ENCODE assay signal across 8 mouse cellular contexts in the genomic region with DNA sequence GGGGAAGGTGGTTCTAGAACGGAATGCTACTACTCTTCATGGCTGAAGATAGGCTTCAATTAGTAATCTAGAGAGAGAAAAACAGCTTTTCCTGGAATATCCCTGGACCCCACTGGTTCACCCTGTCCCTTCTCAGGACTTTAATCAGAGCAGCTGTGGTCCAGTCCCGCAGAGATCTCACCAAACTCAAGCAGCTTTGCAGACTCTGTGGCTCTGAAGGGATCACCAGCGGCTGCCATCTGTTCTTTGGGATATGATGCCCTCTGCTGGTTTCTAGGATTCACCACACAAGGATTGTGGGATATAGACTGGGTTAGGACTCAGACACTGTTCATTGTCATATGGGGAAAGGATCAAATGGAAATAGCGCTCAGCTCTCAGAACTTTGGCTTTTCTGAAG. TPM values are rescaled to one million over a fixed set of nuclear protein-coding genes. Genes with fewer than 3 reads are reported as not detected.
A peak's percentile ranks its signal among the peaks of the same experiment; 100 is the strongest.
DNase-seq lines count a peak whose midpoint lies in the region; ATAC-seq lines count a peak whose summit lies in the region.

No protein-coding gene starts in this region.

- no peak overlapping the region for H3K27ac ChIP-seq in forebrain, embryonic 10.5 days
- H3K27ac ChIP-seq in forebrain, embryonic 16.5 days (ENCODE audit: low read length), result no peak overlapping the region
- H3K27ac ChIP-seq in neural tube, embryonic 15.5 days (replicated peaks), result no peak overlapping the region
- H3K27ac ChIP-seq in embryonic facial prominence, embryonic 10.5 days (replicated peaks), result no peak overlapping the region

- no peak for ATAC-seq in forebrain, embryonic 16.5 days
- no peak for ATAC-seq in neural tube, embryonic 15.5 days (ENCODE audit: low FRiP score)

- H3K36me3 ChIP-seq in forebrain, embryonic 10.5 days (replicated peaks), result no peaks in the 10 kb centered on the region
- H3K36me3 ChIP-seq in forebrain, embryonic 16.5 days (ENCODE audit: control insufficient read depth, insufficient read depth), result no peaks in the 10 kb centered on the region
- no peaks in the 10 kb centered on the region for H3K36me3 ChIP-seq in neural tube, embryonic 15.5 days
- H3K36me3 ChIP-seq in embryonic facial prominence, embryonic 10.5 days (replicated peaks), result no peaks in the 10 kb centered on the region
- H3K36me3 ChIP-seq in splenic B cell, adult 2 months (ENCODE audit: control insufficient read depth, insufficient read depth, low read length, poor library complexity, severe bottlenecking), result no peaks in the 10 kb centered on the region

- no peak overlapping the region for H3K9ac ChIP-seq in forebrain, embryonic 16.5 days (replicated peaks; ENCODE audit: low read depth, low read length)
- H3K9ac ChIP-seq in neural tube, embryonic 15.5 days (replicated peaks), result no peak overlapping the region

- peaks cover 50% of the 10 kb centered on the region for H3K27me3 ChIP-seq in forebrain, embryonic 10.5 days (ENCODE audit: poor library complexity, severe bottlenecking)
- H3K27me3 ChIP-seq in forebrain, embryonic 16.5 days (replicated peaks; ENCODE audit: control insufficient read depth, insufficient read depth, low read length), result 0 out of 2 replicates have a peak, but pooled peaks cover 16% of the 10 kb centered on the region
- H3K27me3 ChIP-seq in neural tube, embryonic 15.5 days (replicated peaks), result peaks cover 10% of the 10 kb centered on the region; the same call in 1 of the 2 replicates
- H3K27me3 ChIP-seq in embryonic facial prominence, embryonic 10.5 days (replicated peaks; ENCODE audit: low read depth, poor library complexity, severe bottlenecking), result peaks cover 39% of the 10 kb centered on the region
- H3K27me3 ChIP-seq in splenic B cell, adult 2 months (ENCODE audit: control insufficient read depth, insufficient read depth, low read length, poor library complexity, severe bottlenecking), result no peaks in the 10 kb centered on the region; the same call in 1 of the 2 replicates

- no peaks in the 10 kb centered on the region for H3K9me3 ChIP-seq in forebrain, embryonic 10.5 days
- no peaks in the 10 kb centered on the region for H3K9me3 ChIP-seq in forebrain, embryonic 16.5 days (ENCODE audit: control insufficient read depth, low read length)
- no peaks in the 10 kb centered on the region for H3K9me3 ChIP-seq in neural tube, embryonic 15.5 days (replicated peaks)
- H3K9me3 ChIP-seq in embryonic facial prominence, embryonic 10.5 days, result no peaks in the 10 kb centered on the region

- DNase-seq in forebrain, embryonic 10.5 days (ENCODE audit: extremely low spot score, low spot score), result peak; percentile 33
- peak; percentile 40 for DNase-seq in neural tube, embryonic 10.5 days (ENCODE audit: extremely low spot score, low spot score)
- peak; percentile 50 for DNase-seq in embryonic facial prominence, embryonic 10.5 days (ENCODE audit: low spot score)
- DNase-seq in layer of hippocampus, adult 18-20 months (ENCODE audit: low spot score in 2 of 2), result peak; percentile 26 to 81
- peak; percentile 42 for DNase-seq in splenic B cell, adult 2 months (ENCODE audit: low read depth, low spot score)
- DNase-seq in B cell, adult 2 months, result no peak

- H3K4me2 ChIP-seq in forebrain, embryonic 16.5 days (ENCODE audit: low read length), result no peak overlapping the region
- H3K4me2 ChIP-seq in neural tube, embryonic 15.5 days, result no peak overlapping the region

- H3K4me1 ChIP-seq in forebrain, embryonic 10.5 days, result no peaks in the 10 kb centered on the region
- H3K4me1 ChIP-seq in forebrain, embryonic 16.5 days (replicated peaks; ENCODE audit: control insufficient read depth, insufficient read depth, low read length), result no peaks in the 10 kb centered on the region
- H3K4me1 ChIP-seq in neural tube, embryonic 15.5 days, result no peaks in the 10 kb centered on the region
- H3K4me1 ChIP-seq in embryonic facial prominence, embryonic 10.5 days, result no peaks in the 10 kb centered on the region; the same call in 1 of the 2 replicates

- WGBS in forebrain, embryonic 10.5 days, result 28% methylated on average over 4 of the region's 4 CpGs
- 28% methylated on average over 4 of the region's 4 CpGs for whole genome bisulfite sequencing in forebrain, embryonic 16.5 days
- WGBS in neural tube, embryonic 15.5 days, result 30% methylated on average over 4 of the region's 4 CpGs
- 28% methylated on average over 4 of the region's 4 CpGs for WGBS in embryonic facial prominence, embryonic 10.5 days

- no peak overlapping the region for H3K4me3 ChIP-seq in forebrain, embryonic 10.5 days
- H3K4me3 ChIP-seq in forebrain, embryonic 16.5 days (replicated peaks; ENCODE audit: low read length), result no peak overlapping the region
- H3K4me3 ChIP-seq in neural tube, embryonic 15.5 days (replicated peaks), result no peak overlapping the region
- H3K4me3 ChIP-seq in embryonic facial prominence, embryonic 10.5 days, result no peak overlapping the region

RNA-seq across cellular contexts. Expression of gene Prkag3, which starts 10.8 kb away (rescaled TPM):
- polyA plus RNA-seq in forebrain, embryonic 10.5 days (2016; fragmentation: Nextera tagmentation; extraction: Ambion mirVana), result 0.20 TPM in 1 of 2 replicates, not detected in the other
- not detected in 2 replicates for polyA plus RNA-seq in forebrain, embryonic 16.5 days (2015; fragmentation: Nextera tagmentation; extraction: Ambion mirVana)
- polyA plus RNA-seq in neural tube, embryonic 15.5 days (2015; fragmentation: Nextera tagmentation; extraction: Ambion mirVana), result 0.17 and 0.40 TPM in 2 replicates
- 0.11 TPM in 1 of 2 replicates, not detected in the other for polyA plus RNA-seq in embryonic facial prominence, embryonic 10.5 days (2016; fragmentation: Nextera tagmentation; extraction: Ambion mirVana)
- under 1 TPM; 0.28 to 0.30 TPM for total RNA-seq in layer of hippocampus, adult 18-20 months (2021)

RNA-seq across cellular contexts. Expression of gene Wnt6, which starts 11.9 kb away (rescaled TPM):
- polyA plus RNA-seq in forebrain, embryonic 10.5 days (2016; fragmentation: Nextera tagmentation; extraction: Ambion mirVana), result 9.1 and 10.6 TPM in 2 replicates
- polyA plus RNA-seq in forebrain, embryonic 16.5 days (2015; fragmentation: Nextera tagmentation; extraction: Ambion mirVana), result 3.6 and 4.5 TPM in 2 replicates
- 5.7 and 6.4 TPM in 2 replicates for polyA plus RNA-seq in neural tube, embryonic 15.5 days (2015; fragmentation: Nextera tagmentation; extraction: Ambion mirVana)
- 26.5 and 26.6 TPM in 2 replicates for polyA plus RNA-seq in embryonic facial prominence, embryonic 10.5 days (2016; fragmentation: Nextera tagmentation; extraction: Ambion mirVana)
- total RNA-seq in layer of hippocampus, adult 18-20 months (2021), result under 1 TPM; 0.35 to 0.46 TPM

RNA-seq across cellular contexts. Expression of gene Wnt10a, which starts 31.5 kb away (rescaled TPM):
- 0.65 and 0.92 TPM in 2 replicates for polyA plus RNA-seq in forebrain, embryonic 10.5 days (2016; fragmentation: Nextera tagmentation; extraction: Ambion mirVana)
- polyA plus RNA-seq in forebrain, embryonic 16.5 days (2015; fragmentation: Nextera tagmentation; extraction: Ambion mirVana), result 0.46 and 0.68 TPM in 2 replicates
- polyA plus RNA-seq in neural tube, embryonic 15.5 days (2015; fragmentation: Nextera tagmentation; extraction: Ambion mirVana), result 0.09 and 0.20 TPM in 2 replicates
- 0.70 and 1.2 TPM in 2 replicates for polyA plus RNA-seq in embryonic facial prominence, embryonic 10.5 days (2016; fragmentation: Nextera tagmentation; extraction: Ambion mirVana)
- 1 to 10 TPM; 3.4 to 3.7 TPM for total RNA-seq in layer of hippocampus, adult 18-20 months (2021)

RNA-seq across cellular contexts. Expression of gene Cyp27a1, which starts 46.4 kb away (rescaled TPM):
- 10.4 and 11.5 TPM in 2 replicates for polyA plus RNA-seq in forebrain, embryonic 10.5 days (2016; fragmentation: Nextera tagmentation; extraction: Ambion mirVana)
- 0.94 and 1.7 TPM in 2 replicates for polyA plus RNA-seq in forebrain, embryonic 16.5 days (2015; fragmentation: Nextera tagmentation; extraction: Ambion mirVana)
- 2.9 and 3.2 TPM in 2 replicates for polyA plus RNA-seq in neural tube, embryonic 15.5 days (2015; fragmentation: Nextera tagmentation; extraction: Ambion mirVana)
- 12.1 and 12.8 TPM in 2 replicates for polyA plus RNA-seq in embryonic facial prominence, embryonic 10.5 days (2016; fragmentation: Nextera tagmentation; extraction: Ambion mirVana)
- 1 to 10 TPM; 4.8 to 5.2 TPM for total RNA-seq in layer of hippocampus, adult 18-20 months (2021)

Comparison
In these comparisons a context has a peak if more than half of its experiments do, and no peak if none do; other contexts are left out.
1. DNase-seq: peak in forebrain, embryonic 10.5 days (single experiment), neural tube, embryonic 10.5 days (single experiment), embryonic facial prominence, embryonic 10.5 days (single experiment), layer of hippocampus, adult 18-20 months (2 of 2) and splenic B cell, adult 2 months (single experiment); none in B cell, adult 2 months (0 of 2).